Mouse (Mus musculus) spleen, postnatal 36 days (tissue): ENCODE results near the gene Mbd6.

Experiments
- DNase-seq, 2 experiments: peaks; one replicate each; pipeline ENCODE4 v3.0.0; 2022; ENCODE audit warnings: low spot score in 2 of 2, mixed read lengths in 1 of 2

Mbd6 gene

DNA sequence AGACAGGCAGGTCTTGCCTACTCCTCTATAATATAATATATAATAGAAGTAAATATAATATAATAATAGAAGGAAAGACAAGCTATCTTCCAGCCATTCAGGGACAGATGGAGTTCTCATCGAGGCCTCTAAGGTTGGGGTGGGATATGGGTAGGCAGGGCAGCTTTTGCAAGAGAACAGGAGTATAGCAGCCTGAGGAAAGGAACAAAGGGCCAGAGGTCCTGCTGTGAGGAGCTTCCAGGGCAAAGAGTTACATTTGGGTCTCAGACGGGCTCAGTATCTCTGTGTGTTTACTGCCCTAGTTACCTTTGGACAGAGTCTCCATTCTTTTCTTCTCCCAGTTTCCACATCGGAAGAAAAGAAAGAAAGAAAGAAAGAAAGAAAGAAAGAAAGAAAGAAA, 25.2 kb downstream of the Mbd6 start:
- DNase-seq: no peak

DNA sequence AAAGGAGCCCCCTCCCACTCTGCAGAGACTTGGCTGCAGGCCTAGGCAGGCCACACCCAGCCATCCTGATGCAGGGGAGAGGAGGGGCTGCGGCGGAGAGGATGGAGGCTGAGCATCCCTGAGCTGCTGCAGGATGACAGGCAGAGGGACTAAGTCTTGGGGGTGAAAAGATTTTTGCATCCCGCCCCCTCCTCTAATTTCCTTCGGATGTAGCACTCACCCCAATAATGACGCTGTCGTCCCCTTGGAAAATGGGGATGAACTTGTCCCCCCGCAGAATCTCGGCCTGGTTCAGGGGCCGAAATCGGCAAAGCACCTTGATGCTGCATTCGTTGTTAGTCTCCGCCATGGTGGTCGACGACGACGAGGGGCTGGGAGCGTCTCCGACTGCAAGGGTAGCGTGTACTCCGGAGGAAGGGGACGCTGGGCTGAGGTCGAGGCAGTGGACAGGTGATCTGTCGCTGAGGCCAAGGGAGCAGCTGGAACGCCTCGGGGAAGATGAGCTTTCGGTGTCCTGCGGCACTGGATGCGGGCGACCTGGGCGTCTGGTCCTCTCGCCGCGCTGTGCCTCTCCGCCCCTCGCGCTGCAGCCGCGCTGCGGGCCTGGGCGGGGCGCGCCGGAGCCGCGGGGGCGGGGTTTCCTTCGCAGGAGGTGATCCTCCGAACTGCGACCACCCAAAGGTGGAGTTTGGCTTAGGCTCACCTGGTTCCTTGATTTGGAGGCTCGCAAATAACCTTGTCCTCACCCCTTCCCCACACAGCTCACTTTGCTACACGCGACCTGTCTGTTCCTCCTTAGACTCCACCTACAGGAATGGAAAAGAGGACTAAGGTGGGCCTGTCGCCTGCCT, 26.0 kb downstream of the Mbd6 start, which contains the start of gene Kif5a:
Gene Kif5a, minus strand, starts transcription at position 801 of the 851 bp plus-strand sequence.
- no peak for DNase-seq

DNA sequence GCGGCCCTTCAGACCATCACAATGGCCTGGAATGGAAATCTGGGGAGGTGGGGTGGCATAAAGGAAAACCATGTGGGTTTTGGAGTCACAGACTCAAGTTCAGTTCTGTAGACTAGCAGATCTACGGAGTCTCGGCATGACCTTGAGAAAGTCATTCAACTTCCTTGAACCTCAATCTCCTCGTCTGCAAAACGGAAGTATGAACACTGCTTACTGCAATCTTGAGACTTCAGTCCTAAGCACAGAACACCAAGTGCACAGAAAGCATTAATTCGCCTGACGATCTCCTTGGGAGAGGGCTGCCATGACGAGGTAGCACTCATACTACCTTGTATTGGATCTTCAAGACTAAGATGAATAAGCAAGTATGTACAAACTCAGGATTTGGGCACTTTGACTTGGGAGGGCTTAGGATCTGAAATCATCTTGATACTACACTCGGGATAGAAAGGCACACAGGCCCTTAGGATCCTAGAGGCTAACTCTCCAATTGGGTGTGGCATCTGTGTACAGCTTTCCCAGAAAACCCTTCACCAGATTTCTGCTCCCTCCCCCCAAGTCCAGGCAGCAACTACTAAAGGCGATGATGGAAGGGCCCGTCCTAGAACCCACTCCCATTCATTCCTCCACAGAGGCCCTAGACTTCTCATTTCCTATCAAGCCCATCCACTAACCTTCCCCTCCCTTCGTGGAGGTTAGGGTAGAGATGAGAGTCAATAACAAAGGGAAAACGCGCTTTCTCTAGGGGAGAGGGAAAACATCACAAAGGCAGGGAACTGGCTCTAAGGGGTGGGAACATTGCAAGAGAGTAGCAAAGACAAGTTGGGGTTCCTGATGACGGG, 26.9 kb downstream of the Mbd6 start:
- DNase-seq: no peak

DNA sequence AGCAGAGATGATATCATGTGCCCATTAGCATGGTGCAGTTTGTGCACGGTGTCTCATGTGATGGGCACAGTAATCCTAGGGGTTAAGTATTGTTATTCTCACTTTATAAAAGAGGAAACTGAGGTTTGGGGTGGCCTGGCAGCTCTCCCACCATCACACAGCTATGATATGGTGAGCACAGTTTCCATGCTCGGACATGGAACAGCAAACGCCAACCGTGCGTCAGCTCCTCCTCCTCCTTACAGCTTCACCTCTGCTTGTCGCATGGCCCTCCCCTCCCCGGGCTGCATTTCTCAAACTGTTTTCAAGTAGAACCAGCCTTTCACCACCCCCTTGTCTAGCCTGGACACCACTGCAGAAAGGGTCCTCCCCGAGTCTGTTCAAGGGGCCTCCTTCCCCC, 30.3 kb downstream of the Mbd6 start:
- no peak for DNase-seq

DNA sequence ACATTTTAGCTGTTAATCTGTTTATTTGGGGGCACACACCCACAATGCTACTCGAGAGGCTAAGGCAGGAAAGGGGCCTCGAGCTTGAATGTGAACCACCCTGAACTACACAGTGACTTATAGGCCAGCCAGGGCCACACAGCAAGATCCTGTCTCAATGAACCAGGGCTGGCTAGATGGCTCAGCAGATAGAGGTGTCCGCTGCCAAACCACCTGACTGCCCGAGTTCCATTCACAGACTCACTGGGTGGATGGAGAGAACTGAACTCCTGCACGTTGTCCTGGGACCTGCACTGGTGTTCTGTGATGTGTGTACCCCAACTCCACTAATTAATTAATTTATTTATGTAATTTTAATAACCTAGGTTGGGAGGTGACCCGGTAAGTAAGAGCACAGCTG, 31.0 kb downstream of the Mbd6 start:
- DNase-seq: no peak

DNA sequence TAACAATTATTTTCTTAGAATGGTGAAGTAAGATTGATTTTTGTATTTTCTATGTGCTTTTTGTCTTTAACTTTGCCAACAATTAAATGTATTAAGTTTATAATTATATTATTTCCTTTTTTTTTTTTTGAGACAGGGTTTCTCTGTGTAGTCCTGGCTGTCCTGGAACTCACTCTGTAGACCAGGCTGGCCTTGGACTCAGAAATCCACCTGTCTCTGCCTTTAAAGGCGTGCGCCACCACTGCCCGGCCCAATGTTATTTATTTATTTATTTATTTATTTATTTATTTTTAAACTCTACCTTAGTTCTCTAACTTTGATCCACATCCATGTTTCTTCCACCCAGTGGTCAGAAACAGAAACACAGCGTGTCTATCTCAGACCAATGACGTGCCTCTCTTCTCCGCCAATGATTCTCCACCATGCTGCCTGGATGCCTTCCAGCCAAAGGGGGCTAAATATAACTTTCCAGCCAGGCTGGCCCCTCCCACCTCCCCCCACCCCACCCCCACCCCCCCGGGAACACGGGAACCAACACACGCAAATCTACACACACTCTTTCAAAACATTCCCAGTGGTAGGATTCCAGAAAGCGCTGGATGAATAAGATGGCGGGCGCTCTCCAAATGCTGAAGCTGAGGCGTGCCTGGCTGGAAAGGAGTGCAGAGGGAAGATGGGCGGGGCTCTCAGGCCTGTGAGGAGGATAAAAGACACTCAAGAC, 33.0 kb downstream of the Mbd6 start:
- no peak for DNase-seq

DNA sequence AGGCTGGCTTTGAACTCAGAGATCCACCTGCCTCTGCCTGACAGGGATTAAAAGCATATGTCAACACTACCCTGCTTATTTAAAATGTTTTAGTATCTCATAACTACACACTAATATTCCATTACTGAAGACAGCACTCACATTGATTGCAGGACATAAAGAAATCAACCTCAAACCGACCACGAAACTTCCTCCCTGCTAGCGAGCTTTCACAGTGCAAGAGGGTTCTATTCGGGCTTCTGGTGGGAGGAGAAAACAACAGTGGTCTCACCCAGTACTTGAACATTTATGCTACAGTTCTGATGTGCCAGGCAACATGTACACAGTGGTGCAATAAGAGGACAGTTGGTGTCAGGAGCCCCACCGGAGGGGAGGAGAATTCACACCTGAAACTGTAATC, 38.0 kb downstream of the Mbd6 start:
- no peak for DNase-seq

DNA sequence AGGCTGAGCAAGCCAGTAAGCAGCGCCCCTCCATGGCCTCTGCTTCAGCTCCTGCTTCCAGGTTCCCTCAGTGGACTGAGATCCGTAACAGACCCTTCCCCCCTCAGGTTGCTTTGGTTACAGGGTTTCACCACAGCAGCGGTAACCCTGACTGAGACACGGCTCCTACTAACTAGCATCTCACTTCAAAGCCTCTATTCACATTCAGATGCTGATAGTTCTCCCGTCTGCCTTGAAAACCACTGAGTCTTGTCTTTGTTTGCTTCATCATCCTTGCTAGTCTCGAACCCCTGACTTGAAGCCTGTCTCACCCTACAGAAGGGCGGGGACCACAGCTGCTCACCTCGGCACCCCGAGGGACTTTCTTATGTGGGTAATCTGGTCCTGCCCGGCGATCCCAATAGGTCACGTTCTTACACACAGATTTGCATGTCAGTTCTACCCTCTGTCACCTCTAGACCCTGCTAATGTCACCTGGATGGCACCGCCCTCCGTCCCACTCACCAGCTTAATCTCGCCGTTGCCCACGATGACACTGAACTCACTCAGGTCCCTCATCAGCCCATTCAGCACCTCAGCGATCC, 50.5 kb downstream of the Mbd6 start:
- no peak for DNase-seq

DNA sequence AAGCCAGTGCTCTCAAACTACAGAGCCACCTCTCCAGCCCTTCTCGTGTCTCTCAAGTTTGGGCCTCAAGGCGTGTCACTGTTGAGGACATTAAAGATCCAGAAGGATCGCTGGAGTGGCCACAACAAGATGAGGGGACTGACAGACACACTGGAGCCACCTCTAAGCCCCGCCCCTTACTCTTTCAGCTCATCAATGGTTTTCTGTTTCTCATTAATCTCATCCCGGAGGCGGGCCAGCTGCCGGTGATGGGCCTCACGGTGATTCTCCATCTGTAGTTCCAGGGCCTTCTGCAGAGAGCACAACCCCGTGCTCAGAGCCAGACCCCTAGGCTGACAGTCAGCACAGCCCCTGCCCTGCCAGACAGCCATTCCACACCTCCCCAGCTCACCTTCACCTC, 52.3 kb downstream of the Mbd6 start:
- no peak for DNase-seq

DNA sequence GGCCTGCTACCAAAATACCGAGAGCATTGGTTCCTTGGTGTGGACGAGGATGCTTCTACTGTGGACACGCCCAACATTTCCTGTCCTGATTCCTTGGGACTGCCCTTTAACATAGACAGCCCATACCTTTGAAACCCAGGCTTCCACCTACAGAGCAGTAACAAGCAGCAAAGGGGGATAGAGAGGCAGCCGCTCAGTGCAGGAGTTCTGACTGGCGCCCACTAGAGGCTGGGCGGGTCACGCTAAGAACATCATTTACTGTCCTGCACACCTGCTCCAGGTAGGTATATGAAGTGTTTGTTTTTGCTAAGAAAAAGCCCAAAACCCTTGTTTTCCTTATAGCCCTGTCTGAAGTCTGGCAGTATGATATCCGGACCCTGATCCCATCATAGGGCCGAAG, 55.7 kb downstream of the Mbd6 start:
- no peak for DNase-seq
